Mouse (Mus musculus) spleen, postnatal 10 days (tissue): ENCODE results near the gene Cnnm4.
A peak's percentile ranks its signal among the peaks of the same experiment; 100 is the strongest.

Source experiments
- DNase-seq, 2 experiments: peaks; one replicate each; pipeline ENCODE4 v3.0.0; 2021 to 2022; ENCODE audit warnings: low spot score in 2 of 2

The Cnnm4 gene

GRCm38 (mm10) chr1:36541844-36542243 lies 70.4 kb downstream of the Cnnm4 start:
- DNase-seq: no peak

- DNase-seq: no peak
These were observed 71.5 kb downstream of the Cnnm4 start for GRCm38 (mm10) chr1:36542925-36543324.

GRCm38 (mm10) chr1:36545382-36545781 lies 74.0 kb downstream of the Cnnm4 start:
- no peak for DNase-seq

GRCm38 (mm10) chr1:36545845-36546600 lies 74.6 kb downstream of the Cnnm4 start:
- peak in 1 of 2 experiments; percentile 59 for DNase-seq

- peak; percentile 87 to 97 for DNase-seq
These were observed 75.6 kb downstream of the Cnnm4 start, which contains the start of gene Ankrd39 for GRCm38 (mm10) chr1:36546888-36547471. Gene Ankrd39 (minus strand): TSS chr1:36547445.

GRCm38 (mm10) chr1:36547981-36548598 lies 76.7 kb downstream of the Cnnm4 start:
- peak in 1 of 2 experiments; percentile 41 for DNase-seq

- DNase-seq: no peak
These were observed 77.4 kb downstream of the Cnnm4 start for GRCm38 (mm10) chr1:36548771-36549170.

- DNase-seq: no peak
These were observed 78.1 kb downstream of the Cnnm4 start for GRCm38 (mm10) chr1:36549491-36549890.

GRCm38 (mm10) chr1:36550075-36550863 lies 78.8 kb downstream of the Cnnm4 start:
- DNase-seq: no peak

GRCm38 (mm10) chr1:36551904-36552303 lies 80.5 kb downstream of the Cnnm4 start:
- no peak for DNase-seq

GRCm38 (mm10) chr1:36552506-36552905 lies 81.1 kb downstream of the Cnnm4 start:
- DNase-seq: no peak

GRCm38 (mm10) chr1:36554633-36555399 lies 83.4 kb downstream of the Cnnm4 start:
- DNase-seq: no peak

GRCm38 (mm10) chr1:36555798-36556395 lies 84.5 kb downstream of the Cnnm4 start:
- DNase-seq: no peak

- DNase-seq: peak; percentile 54 to 81
These were observed 85.4 kb downstream of the Cnnm4 start for GRCm38 (mm10) chr1:36556553-36557456.

- peak; percentile 30 to 56 for DNase-seq
These were observed 86.1 kb downstream of the Cnnm4 start for GRCm38 (mm10) chr1:36557457-36558011.
